Mouse (Mus musculus): ENCODE data around the gene Yaf2.
"Not testable (repeated sequence)": the region's sequence is repeated elsewhere in the genome, so short reads cannot be mapped to it uniquely, and the experiment has no call there.

Gene Yaf2

GRCm38 (mm10) chr15:93251553-93252250 is 85.0 kb downstream of the Yaf2 start:
- no peak for DNase-seq (ENCODE audit: low spot score)

GRCm38 (mm10) chr15:93243202-93243601 is 93.5 kb downstream of the Yaf2 start:
- no peak for DNase-seq (ENCODE audit: low spot score)

GRCm38 (mm10) chr15:93236456-93236855 is 100.3 kb downstream of the Yaf2 start:
- not testable (repeated sequence) for DNase-seq (ENCODE audit: low spot score)

Measured in testis, postnatal 10 days (tissue).